28 mouse cellular contexts compared by ENCODE assay signal in the genomic region with DNA sequence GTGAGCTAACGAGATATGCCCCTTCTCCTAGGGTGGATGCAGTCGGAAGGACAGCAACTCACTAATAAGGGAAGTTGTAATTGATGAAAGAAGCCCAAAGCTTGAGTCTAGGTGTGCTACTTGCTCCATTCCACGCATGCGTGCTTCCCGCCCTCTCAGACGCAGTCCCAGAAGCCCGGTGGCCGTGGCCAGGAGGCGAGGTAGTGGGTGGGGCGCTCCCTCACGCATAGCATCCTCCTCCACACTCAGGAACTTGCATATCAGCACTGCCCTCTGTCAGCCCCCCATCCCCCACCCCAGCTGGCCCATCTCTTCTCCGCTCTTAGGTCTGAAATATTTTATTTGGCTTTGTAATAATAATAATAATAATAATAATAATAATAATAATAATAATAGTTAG. TPM values are rescaled to one million over a fixed set of nuclear protein-coding genes. Genes with fewer than 3 reads are reported as not detected.
DNase-seq lines count a peak whose midpoint lies in the region; ATAC-seq lines count a peak whose summit lies in the region.
"Had no signal": no experiment of that assay in that cellular context is flagged by ENCODE, and none has a peak within 500 bp of the region (broad histone marks: within the 10 kb centered on the region; RNA-seq: fewer than 3 reads in every experiment).

No protein-coding gene starts in this region.

- no peak overlapping the region for H3K9ac ChIP-seq in kidney, embryonic 16.5 days (replicated peaks; ENCODE audit: low read length)
- no peak overlapping the region for H3K9ac ChIP-seq in kidney, embryonic 15.5 days
- H3K9ac ChIP-seq: forebrain, embryonic 13.5 days; intestine, embryonic 15.5 days; liver, embryonic 14.5 days; neural tube, embryonic 13.5 days had no signal

- H3K4me2 ChIP-seq in kidney, embryonic 16.5 days (replicated peaks; ENCODE audit: low read depth, low read length), result no peak overlapping the region
- H3K4me2 ChIP-seq in kidney, embryonic 15.5 days, result no peak overlapping the region
- H3K4me2 ChIP-seq: forebrain, embryonic 13.5 days; heart, embryonic 11.5 days; intestine, embryonic 15.5 days; neural tube, embryonic 13.5 days had no signal

- 0 out of 2 replicates have a peak, but pooled peaks cover 5% of the 10 kb centered on the region for H3K9me3 ChIP-seq in kidney, embryonic 16.5 days (ENCODE audit: low read length)
- no peaks in the 10 kb centered on the region for H3K9me3 ChIP-seq in kidney, embryonic 15.5 days (replicated peaks)
- H3K9me3 ChIP-seq: intestine, embryonic 15.5 days had no signal

- peak; percentile 36; the same call in 1 of the 2 replicates for ATAC-seq in kidney, embryonic 16.5 days (ENCODE audit: low FRiP score, low TSS enrichment)
- no peak; the same call in 1 of the 2 replicates for ATAC-seq in kidney, embryonic 15.5 days (replicated peaks; ENCODE audit: low FRiP score)
- ATAC-seq: hindbrain, postnatal 0 days; intestine, embryonic 15.5 days; Patski had no signal

- peaks cover 23% of the 10 kb centered on the region for H3K36me3 ChIP-seq in kidney, embryonic 16.5 days (ENCODE audit: insufficient read depth, low read length)
- peaks cover 16% of the 10 kb centered on the region for H3K36me3 ChIP-seq in kidney, embryonic 15.5 days
- H3K36me3 ChIP-seq: intestine, embryonic 15.5 days had no signal

- H3K4me3 ChIP-seq in kidney, embryonic 16.5 days (ENCODE audit: low read length), result no peak overlapping the region
- no peak overlapping the region for H3K4me3 ChIP-seq in kidney, embryonic 15.5 days (replicated peaks)
- H3K4me3 ChIP-seq: forebrain, embryonic 13.5 days; hindbrain, embryonic 10.5 days; intestine, embryonic 15.5 days; neural tube, embryonic 13.5 days had no signal

- 52% methylated on average over 12 of the region's 12 CpGs for WGBS in kidney, embryonic 16.5 days
- WGBS in kidney, embryonic 15.5 days, result 57% methylated on average over 12 of the region's 12 CpGs

- H3K27ac ChIP-seq in kidney, embryonic 16.5 days (ENCODE audit: low read length), result no peak overlapping the region
- H3K27ac ChIP-seq in kidney, embryonic 15.5 days, result no peak overlapping the region
- H3K27ac ChIP-seq: forebrain, embryonic 13.5 days; hindbrain, embryonic 10.5 days; hindbrain, postnatal 0 days; intestine, embryonic 15.5 days; liver, embryonic 14.5 days; macrophage; neural tube, embryonic 13.5 days had no signal

- H3K27me3 ChIP-seq in kidney, embryonic 16.5 days (ENCODE audit: insufficient read depth, low read length), result no peaks in the 10 kb centered on the region
- H3K27me3 ChIP-seq in kidney, embryonic 15.5 days, result no peaks in the 10 kb centered on the region
- H3K27me3 ChIP-seq: forebrain, embryonic 13.5 days; intestine, embryonic 15.5 days; neural tube, embryonic 13.5 days; Patski had no signal

- intact Hi-C loops in heart, postnatal 14 days (cut with DNase I), result loop anchor here (2.0 to 5.0 kb wide), 3 partner anchors 92 to 287 kb away; no protein-coding TSS in a partner anchor

- 0 out of 2 replicates have a peak, but pooled peaks cover 2% of the 10 kb centered on the region for H3K4me1 ChIP-seq in kidney, embryonic 16.5 days (ENCODE audit: insufficient read depth, low read length)
- H3K4me1 ChIP-seq in kidney, embryonic 15.5 days, result peaks cover 11% of the 10 kb centered on the region
- H3K4me1 ChIP-seq: forebrain, embryonic 13.5 days; hindbrain, embryonic 10.5 days; intestine, embryonic 15.5 days; neural tube, embryonic 13.5 days had no signal

- DNase-seq in right cerebral cortex, postnatal 14 days, result peak; percentile 28
- DNase-seq in right cerebral cortex, postnatal 25 days, result no peak
- peak; percentile 90 for DNase-seq in R1 (ENCODE audit: low read depth, low spot score)
- DNase-seq in testis, postnatal 14 days (ENCODE audit: low spot score), result peak; percentile 40
- no peak for DNase-seq in heart, postnatal 14 days
- DNase-seq: adrenal gland, postnatal 36 days; B cell, adult 2 months; cerebellum, adult 18-20 months; cerebellum, postnatal 14 days; gastrocnemius, postnatal 25 days; heart, adult 11 months; kidney, adult 9 months; liver; lung, adult 2 months; lung, postnatal 10 days; spleen, adult 18-20 months; thymus, postnatal 4 days had no signal

RNA-seq across cellular contexts. Expression of a gene that starts 16.0 kb away (rescaled TPM):
- polyA plus RNA-seq in kidney, embryonic 16.5 days (2015; fragmentation: Nextera tagmentation; extraction: Ambion mirVana), result 10.2 TPM in 2 replicates
- 9.3 and 11.5 TPM in 2 replicates for polyA plus RNA-seq in kidney, embryonic 15.5 days (2015; fragmentation: Nextera tagmentation; extraction: Ambion mirVana)
- 1 to 10 TPM in 1 of 2 experiments, under 1 TPM in 1; 0.45 to 1.1 TPM for total RNA-seq in heart, postnatal 14 days (2021)

Comparison
In these comparisons a context has a peak if more than half of its experiments do, and no peak if none do; other contexts are left out.
1. DNase-seq: peak in right cerebral cortex, postnatal 14 days (single experiment), R1 (single experiment) and testis, postnatal 14 days (single experiment); none in right cerebral cortex, postnatal 25 days (single experiment) and heart, postnatal 14 days (0 of 2).